Mouse (Mus musculus): ENCODE data around the gene Farp1. TPM values are rescaled to one million over a fixed set of nuclear protein-coding genes. Genes with fewer than 3 reads are reported as not detected.

The Farp1 gene
- polyA plus RNA-seq, 1 experiment: 11.6 TPM

DNA sequence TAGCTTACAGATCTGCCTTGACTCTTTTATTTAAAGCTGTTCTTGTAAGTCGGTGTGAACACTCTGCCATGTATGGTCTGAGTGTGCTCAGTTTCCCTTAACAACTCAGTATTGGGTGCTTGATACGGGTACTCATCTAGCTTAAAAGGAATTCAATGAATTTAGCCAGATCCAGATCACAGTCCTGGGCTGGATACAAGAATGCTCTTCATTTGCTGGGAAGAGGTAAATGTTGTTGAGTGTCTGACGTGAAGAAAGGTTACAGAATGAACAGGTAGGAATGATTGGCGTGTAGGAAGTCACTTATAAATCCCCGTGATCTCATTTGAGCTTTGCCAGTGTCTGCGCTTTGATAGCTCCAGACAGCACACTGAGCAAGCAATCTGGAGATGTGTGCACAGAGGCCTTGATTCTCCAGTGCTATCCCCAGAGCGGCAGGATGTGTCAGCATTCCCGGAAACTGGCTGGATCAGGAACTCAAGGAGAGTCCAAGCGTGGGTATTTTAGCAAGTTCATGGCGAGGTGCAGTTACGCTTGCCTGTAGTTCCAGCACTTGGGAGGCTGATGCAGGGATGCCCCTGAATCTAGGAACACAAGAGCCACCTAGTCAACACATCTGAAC is 179.7 kb downstream of the Farp1 start:
- H3K4me1 ChIP-seq (ENCODE audit: control insufficient read depth, insufficient read depth, insufficient read length, low read length): peaks cover 4% of the 10 kb centered on the region; the same call in 1 of the 2 replicates
- no peak overlapping the region for H3K27ac ChIP-seq (replicated peaks; ENCODE audit: low read depth, low read length)
- no peak overlapping the region for H3K4me3 ChIP-seq (ENCODE audit: insufficient read depth, low read depth, low read length)

DNA sequence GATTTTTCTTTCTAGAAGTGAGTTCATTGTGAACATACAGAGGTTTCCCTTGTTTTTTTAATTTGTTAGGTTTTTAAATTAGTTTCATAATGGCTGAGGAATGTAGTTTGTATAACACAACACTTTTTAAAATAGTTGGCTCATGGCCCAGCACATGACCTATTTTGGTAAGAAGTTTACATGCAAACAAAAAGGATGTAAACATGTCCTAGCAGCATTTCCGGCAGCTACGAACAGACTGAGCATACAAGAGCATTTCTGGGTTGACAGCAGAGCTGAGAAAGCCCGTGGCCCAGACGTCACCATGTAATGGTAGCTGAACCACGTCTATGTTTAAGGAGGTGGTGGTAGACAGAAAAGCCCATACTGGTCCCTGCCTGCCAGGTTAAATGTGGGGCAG is 180.8 kb downstream of the Farp1 start:
- H3K4me3 ChIP-seq (ENCODE audit: insufficient read depth, low read depth, low read length): no peak overlapping the region
- H3K27ac ChIP-seq (replicated peaks; ENCODE audit: low read depth, low read length): no peak overlapping the region
- peaks cover 4% of the 10 kb centered on the region; the same call in 1 of the 2 replicates for H3K4me1 ChIP-seq (ENCODE audit: control insufficient read depth, insufficient read depth, insufficient read length, low read length)

DNA sequence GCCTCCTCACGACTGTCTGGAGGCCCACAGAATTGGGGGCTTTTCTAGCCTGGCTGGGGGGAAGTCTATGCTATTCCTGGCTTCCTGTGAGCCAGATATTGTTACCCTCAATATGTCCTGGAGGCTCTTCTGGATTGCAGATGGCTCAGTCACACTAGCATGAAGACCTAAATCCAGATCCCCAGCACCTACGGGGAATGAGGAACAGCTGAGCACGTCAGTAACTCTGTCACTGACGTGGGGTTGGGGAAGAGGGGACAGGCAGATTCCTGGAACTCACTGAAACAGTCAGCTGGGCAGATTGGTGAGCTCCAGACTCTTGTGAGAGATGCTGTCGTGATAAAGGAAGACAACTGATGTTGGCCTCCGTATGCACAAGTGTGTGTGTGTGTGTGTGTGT is 181.7 kb downstream of the Farp1 start:
- peaks cover 4% of the 10 kb centered on the region; the same call in 1 of the 2 replicates for H3K4me1 ChIP-seq (ENCODE audit: control insufficient read depth, insufficient read depth, insufficient read length, low read length)
- H3K27ac ChIP-seq (replicated peaks; ENCODE audit: low read depth, low read length): no peak overlapping the region
- H3K4me3 ChIP-seq (ENCODE audit: insufficient read depth, low read depth, low read length): no peak overlapping the region

DNA sequence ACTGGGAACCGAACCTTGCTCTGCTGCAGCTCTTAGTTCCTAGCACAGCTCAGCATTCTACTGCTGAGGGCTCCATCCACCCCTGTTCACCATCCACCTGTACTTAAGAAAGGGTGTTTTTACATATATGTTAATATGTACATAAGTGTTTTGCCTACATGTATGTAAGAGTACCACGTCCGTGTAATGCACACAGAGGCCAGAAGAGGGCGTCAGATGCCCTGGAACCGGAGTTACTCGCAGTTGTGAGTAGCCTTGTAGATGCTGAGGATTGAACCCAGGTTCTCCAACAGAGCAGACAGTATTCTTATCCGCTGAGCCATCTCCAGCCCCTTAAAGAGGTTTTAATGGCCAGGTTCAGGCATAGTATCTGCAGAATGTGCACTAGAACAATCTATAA is 183.6 kb downstream of the Farp1 start:
- H3K4me3 ChIP-seq (ENCODE audit: insufficient read depth, low read depth, low read length): no peak overlapping the region
- H3K27ac ChIP-seq (replicated peaks; ENCODE audit: low read depth, low read length): no peak overlapping the region
- peaks cover 4% of the 10 kb centered on the region; the same call in 1 of the 2 replicates for H3K4me1 ChIP-seq (ENCODE audit: control insufficient read depth, insufficient read depth, insufficient read length, low read length)

DNA sequence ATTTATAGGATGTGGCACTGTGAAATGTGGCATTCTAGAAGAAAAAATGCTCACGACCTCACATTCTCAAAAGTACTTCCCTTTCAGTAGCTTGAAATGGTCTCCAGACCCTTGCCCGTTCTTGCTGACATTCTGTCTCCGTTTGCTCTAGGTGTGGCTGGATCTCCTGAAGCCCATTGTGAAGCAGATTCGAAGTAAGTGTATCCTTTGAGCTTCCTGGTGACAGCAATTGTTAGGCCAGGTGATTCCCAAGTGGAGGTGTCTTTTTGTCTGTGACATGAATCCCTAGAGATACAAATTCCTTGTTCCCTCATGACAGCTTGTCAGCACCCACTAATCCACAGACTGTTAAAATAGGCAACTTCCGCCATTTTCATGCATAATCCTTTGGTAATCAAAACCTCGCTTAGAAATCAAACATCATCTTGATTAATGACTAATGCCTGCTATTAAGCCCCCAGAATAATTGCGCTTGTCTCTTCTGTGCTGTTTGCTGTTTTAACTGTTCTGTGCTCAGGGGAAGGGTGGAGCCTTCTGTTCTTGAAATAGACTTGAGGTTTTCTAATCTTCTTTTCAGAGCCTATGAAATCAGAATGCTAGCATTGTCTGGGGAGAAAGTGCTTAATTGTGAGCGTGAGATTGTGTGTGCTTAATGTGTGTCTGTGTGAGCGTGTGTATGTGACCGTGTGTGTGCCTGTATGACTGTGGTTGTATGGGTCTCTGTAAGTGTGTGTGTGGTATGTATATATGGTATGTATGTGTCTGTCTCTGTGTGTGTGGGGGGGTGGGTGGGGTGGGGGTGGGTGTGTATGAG is 184.4 kb downstream of the Farp1 start:
- Histone ChIP-seq H3K4me1 (ENCODE audit: control insufficient read depth, insufficient read depth, insufficient read length, low read length) (peaks cover 4% of the 10 kb centered on the region; the same call in 1 of the 2 replicates), H3K4me3 (ENCODE audit: insufficient read depth, low read depth, low read length) (no peak overlapping the region), H3K27ac (replicated peaks; ENCODE audit: low read depth, low read length) (no peak overlapping the region)

DNA sequence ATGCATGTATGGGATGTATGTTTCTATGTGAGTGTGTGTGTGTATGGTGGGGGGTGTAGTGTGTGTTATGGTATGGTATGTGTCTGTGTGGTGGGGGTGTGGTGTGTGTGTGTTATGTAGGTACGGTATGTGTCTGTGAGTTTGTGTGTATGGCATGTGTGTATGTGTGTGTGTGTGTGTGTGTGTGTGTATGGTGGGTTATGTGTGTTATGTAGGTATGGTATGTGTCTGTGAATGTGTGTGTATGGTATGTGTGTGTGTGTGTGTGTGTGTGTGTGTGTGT is 185.0 kb downstream of the Farp1 start:
- peaks cover under 1% of the 10 kb centered on the region; the same call in 1 of the 2 replicates for H3K4me1 ChIP-seq (ENCODE audit: control insufficient read depth, insufficient read depth, insufficient read length, low read length)
- no peak overlapping the region for H3K27ac ChIP-seq (replicated peaks; ENCODE audit: low read depth, low read length)
- H3K4me3 ChIP-seq (ENCODE audit: insufficient read depth, low read depth, low read length): no peak overlapping the region

DNA sequence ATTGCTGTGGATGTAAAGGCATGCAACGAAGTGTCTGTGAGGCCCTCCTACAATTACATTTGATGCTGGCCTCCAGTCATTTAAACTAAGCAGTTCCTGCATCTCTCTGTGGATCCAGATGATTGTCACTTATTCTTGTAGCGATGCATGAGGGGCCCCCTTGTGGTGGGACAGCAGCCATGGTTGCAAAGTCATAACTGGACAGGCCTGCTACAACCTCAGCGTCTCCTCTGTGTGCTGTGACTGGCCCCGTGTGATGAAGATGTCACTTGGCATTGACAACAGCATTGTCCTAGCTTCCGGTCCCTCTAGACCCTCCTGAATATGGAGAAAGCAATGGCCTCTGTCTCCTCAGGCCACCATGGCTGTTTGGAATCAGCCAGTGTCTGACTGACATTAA is 185.7 kb downstream of the Farp1 start:
- Histone ChIP-seq H3K4me1 (ENCODE audit: control insufficient read depth, insufficient read depth, insufficient read length, low read length) (no peaks in the 10 kb centered on the region), H3K4me3 (ENCODE audit: insufficient read depth, low read depth, low read length) (no peak overlapping the region), H3K27ac (replicated peaks; ENCODE audit: low read depth, low read length) (no peak overlapping the region)

DNA sequence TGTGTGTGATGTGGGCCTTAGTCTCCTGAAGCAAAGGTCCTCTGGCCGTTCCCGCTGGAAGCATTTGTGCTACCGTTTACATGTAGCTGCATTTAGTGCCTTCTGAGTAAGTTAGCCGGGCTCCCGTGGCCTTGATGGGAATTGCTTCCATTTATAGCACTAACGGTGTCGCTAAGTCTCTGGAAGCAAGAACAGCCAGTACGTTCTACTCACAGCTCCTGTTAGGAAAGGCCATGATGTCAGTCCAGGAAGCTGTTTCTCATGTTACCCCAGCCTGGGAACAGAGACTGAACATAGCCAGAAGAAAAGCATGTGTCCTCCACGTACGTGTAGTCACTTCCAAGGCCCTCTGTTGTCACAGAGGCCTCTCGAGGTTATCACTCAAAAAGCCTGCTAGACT is 190.8 kb downstream of the Farp1 start:
- Histone ChIP-seq H3K27ac (replicated peaks; ENCODE audit: low read depth, low read length) (peak overlapping the region; percentile 58; the same call in 1 of the 2 replicates), H3K4me3 (ENCODE audit: insufficient read depth, low read depth, low read length) (no peak overlapping the region)

DNA sequence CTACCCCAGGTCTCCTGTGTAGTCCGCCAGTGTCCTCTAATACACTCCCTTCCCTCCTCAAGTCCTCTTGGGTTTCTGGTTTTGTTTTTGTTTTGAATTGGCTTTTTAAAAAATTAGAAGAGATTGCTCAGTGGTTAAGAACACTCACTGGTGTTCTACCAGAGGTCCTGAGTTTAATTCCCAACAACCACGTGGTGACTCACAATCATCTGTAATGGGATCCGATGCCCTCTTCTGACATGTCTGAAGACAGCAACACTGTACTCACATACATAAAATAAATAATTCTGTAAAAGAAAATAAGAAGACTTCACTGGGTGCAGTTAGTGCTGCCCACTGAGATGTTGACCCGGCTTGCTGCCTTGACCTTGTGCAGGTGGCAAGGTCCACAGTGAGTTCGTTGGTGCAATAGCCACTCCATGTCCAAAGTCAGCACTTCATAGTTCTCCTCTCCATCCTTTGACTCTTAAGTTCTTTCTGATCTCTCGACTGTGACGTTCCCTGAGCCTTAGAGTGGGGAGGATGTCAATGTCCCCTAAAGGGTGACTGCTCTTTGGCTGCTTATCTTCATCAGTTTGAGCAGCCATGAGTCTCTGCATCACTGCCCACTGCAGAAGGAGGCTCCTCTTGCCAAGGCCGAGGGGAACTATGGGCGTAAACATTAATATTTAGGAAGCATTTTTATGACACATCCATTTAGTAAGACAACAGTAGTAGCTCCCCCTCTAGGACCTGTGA is 194.2 kb downstream of the Farp1 start:
- Histone ChIP-seq H3K4me1 (ENCODE audit: control insufficient read depth, insufficient read depth, insufficient read length, low read length) (no peaks in the 10 kb centered on the region), H3K4me3 (ENCODE audit: insufficient read depth, low read depth, low read length) (no peak overlapping the region), H3K27ac (replicated peaks; ENCODE audit: low read depth, low read length) (no peak overlapping the region)

More for the DNA sequence above, 190.8 kb downstream of the Farp1 start:
- H3K4me1 ChIP-seq (ENCODE audit: control insufficient read depth, insufficient read depth, insufficient read length, low read length): no peaks in the 10 kb centered on the region

DNA sequence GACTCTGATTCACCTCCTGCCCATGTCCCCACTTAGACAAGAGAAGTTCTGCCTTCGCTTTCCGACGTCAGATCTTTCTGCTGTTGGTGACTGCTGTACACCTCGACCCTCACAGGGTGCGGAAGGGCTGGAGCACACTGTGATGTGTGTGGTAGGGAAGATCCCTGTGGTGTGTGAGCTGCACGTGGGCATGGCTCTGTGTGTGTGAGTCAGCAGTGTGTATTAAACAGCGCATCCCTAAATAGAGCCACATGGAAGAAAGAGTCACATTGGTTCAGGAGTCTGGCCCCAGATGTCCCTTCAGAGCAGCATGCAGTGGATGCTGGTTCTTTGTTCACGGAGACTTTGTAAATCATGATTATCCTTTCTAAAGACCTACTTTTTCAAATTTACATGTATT is 196.2 kb downstream of the Farp1 start:
- H3K4me1 ChIP-seq (ENCODE audit: control insufficient read depth, insufficient read depth, insufficient read length, low read length): no peaks in the 10 kb centered on the region
- no peak overlapping the region for H3K27ac ChIP-seq (replicated peaks; ENCODE audit: low read depth, low read length)

DNA sequence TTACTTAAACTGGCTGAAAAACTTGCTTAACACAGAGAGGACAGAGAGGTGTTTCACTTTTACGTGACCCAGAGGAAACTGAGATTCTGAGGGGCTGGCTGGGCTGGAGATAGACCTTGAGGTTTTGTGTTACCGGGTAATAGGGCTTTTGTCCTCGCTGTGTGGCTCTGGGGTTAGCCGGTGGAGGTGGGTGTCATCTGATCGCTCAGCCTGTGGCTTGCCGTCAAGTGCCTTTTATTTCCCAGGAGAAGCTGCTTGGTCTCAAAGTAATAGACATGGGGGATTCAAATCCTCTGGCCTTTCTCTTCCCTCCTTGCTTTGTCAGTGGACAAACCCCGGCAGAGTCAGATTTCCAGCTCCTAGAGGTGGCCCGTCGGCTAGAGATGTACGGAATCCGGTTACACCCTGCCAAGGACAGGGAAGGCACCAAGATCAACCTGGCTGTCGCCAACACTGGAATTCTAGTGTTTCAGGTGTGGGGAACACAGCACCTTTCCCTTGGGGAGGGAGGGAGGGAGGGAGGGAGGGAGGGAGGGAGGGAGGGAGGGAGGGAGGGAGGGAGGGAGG is 199.8 kb downstream of the Farp1 start:
- Histone ChIP-seq H3K27ac (replicated peaks; ENCODE audit: low read depth, low read length) (no peak overlapping the region), H3K4me1 (ENCODE audit: control insufficient read depth, insufficient read depth, insufficient read length, low read length) (no peaks in the 10 kb centered on the region), H3K4me3 (ENCODE audit: insufficient read depth, low read depth, low read length) (no peak overlapping the region)

More for the DNA sequence above, 196.2 kb downstream of the Farp1 start:
- no peak overlapping the region for H3K4me3 ChIP-seq (ENCODE audit: insufficient read depth, low read depth, low read length)

DNA sequence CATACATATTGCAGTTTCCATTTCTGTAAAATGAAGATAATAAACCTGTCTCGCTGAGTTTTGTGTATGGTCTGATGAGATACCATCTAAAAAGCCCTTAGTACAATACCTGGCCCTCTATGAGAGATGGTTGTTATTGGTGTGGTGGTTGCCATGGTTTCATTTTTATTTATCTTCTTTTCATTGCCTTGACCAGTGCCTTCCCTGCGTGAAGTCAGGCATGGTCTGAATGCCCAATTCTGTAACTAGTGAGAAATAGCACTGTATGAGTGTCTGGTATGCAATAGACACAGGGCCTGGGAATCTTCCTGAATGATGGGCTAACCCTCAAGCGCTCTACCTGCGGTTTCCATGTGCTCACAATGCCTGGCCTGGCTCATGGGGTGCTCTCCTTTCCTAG is 201.7 kb downstream of the Farp1 start:
- Histone ChIP-seq H3K4me3 (ENCODE audit: insufficient read depth, low read depth, low read length) (no peak overlapping the region), H3K4me1 (ENCODE audit: control insufficient read depth, insufficient read depth, insufficient read length, low read length) (no peaks in the 10 kb centered on the region)

DNA sequence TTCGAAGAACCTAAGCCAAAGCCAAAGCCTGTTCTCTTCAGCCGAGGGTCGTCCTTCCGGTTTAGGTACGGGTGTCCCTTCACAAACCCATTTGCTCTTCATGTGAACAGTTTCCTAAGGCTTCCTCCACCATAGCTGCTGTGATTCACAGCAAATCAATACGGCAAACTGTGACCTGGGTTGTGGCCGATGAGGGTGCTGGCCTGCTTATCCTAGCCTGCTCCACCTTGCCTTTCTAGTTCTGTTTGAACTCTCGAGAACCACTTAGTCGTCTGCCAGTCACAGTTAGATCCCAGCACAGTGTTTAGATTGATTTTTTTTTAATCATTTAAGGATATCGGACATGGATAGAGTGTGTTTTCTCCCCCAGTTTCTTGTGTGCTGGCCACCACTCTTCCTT is 203.7 kb downstream of the Farp1 start:
- Histone ChIP-seq H3K27ac (replicated peaks; ENCODE audit: low read depth, low read length) (no peak overlapping the region), H3K4me3 (ENCODE audit: insufficient read depth, low read depth, low read length) (no peak overlapping the region), H3K4me1 (ENCODE audit: control insufficient read depth, insufficient read depth, insufficient read length, low read length) (no peaks in the 10 kb centered on the region)

More for the DNA sequence above, 201.7 kb downstream of the Farp1 start:
- H3K27ac ChIP-seq (replicated peaks; ENCODE audit: low read depth, low read length): no peak overlapping the region

DNA sequence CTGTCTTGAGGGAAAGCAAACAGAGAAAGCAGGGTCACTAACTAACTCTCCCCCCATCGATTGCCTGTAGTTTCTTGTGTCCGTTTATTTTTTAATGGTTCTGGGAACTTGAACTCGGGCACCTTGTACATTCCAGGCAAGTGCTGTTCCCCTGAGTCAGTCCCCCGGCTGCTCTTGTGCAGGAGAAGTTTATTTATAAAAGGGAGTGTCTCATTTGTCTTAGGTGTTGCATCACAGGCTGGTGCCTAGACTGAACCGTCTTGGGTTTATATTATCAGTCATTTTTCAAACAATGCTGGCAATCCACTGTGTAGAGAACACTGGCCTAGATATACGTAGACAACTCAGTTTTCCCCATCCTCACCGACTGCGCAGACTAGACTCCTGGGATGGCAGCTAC is 204.4 kb downstream of the Farp1 start:
- no peaks in the 10 kb centered on the region for H3K4me1 ChIP-seq (ENCODE audit: control insufficient read depth, insufficient read depth, insufficient read length, low read length)
- no peak overlapping the region for H3K4me3 ChIP-seq (ENCODE audit: insufficient read depth, low read depth, low read length)
- H3K27ac ChIP-seq (replicated peaks; ENCODE audit: low read depth, low read length): no peak overlapping the region

DNA sequence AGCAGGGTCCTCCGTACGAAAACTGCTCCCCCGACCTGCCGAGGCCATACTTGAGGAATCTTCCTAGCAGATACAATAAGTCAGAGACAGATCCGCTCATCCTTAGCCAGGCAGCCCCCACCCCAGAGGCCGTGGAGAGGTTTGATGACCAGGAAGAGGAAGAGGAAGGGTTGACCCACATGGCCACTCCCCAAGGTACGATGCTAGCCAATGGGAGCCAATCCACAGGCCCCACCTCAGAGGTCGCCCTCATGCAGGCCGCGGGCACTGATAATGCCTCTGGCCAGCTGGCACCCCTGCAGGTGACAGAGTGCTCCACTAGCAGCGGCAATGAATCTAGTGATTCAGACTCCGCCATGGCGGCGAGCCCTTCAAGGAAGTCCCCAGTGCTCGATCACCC is 209.1 kb downstream of the Farp1 start:
- no peaks in the 10 kb centered on the region for H3K4me1 ChIP-seq (ENCODE audit: control insufficient read depth, insufficient read depth, insufficient read length, low read length)
- H3K27ac ChIP-seq (replicated peaks; ENCODE audit: low read depth, low read length): no peak overlapping the region
- no peak overlapping the region for H3K4me3 ChIP-seq (ENCODE audit: insufficient read depth, low read depth, low read length)
